Mouse (Mus musculus): ENCODE results near the gene Gprc6a.

GRCm38 (mm10) chr10:51596928-51597635 is 34.2 kb downstream of the Gprc6a start:
- no peak for TF ChIP-seq POLR2A (IDR thresholded peaks at IDR 0.05; ENCODE audit: borderline replicate concordance, low read depth, low read length)
- no peak for TF ChIP-seq CTCF (IDR thresholded peaks at IDR 0.05; ENCODE audit: low read depth, low read length)

All from bone marrow macrophage, adult 2 months (primary cell).